8 mouse cellular contexts compared by ENCODE assay signal in genomic region chr16:64872841-64873240, GRCm38 (mm10). TPM values are rescaled to one million over a fixed set of nuclear protein-coding genes. Genes with fewer than 3 reads are reported as not detected.
DNase-seq lines count a peak whose midpoint lies in the region; TF ChIP-seq lines count a peak whose summit lies in the region.

No protein-coding gene starts in this region.

- no peak for TF ChIP-seq POLR2A in lung, adult 2 months (IDR thresholded peaks at IDR 0.05; ENCODE audit: borderline replicate concordance, extremely low read depth, low read depth, low read length)
- no peak for TF ChIP-seq POLR2A in myocyte (IDR thresholded peaks at IDR 0.05; ENCODE audit: insufficient read length, low read depth)

- H3K27me3 ChIP-seq in myocyte (ENCODE audit: control insufficient read depth, insufficient read depth, insufficient read length): no peaks in the 10 kb centered on the region

- no peaks in the 10 kb centered on the region for H3K36me3 ChIP-seq in myocyte (ENCODE audit: control insufficient read depth, insufficient read depth)

- peak overlapping the region; percentile 64 for H3K4me3 ChIP-seq in lung, adult 2 months (replicated peaks; ENCODE audit: extremely low read depth, low read depth, low read length)
- peak overlapping the region; percentile 55 for H3K4me3 ChIP-seq in myocyte

- peak overlapping the region; percentile 89 for H3K4me2 ChIP-seq in myocyte (ENCODE audit: low read depth)

- TF ChIP-seq CTCF in lung, adult 2 months (IDR thresholded peaks at IDR 0.05; ENCODE audit: insufficient read depth, low read length): no peak

- 2% methylated on average over 7 of the region's 7 CpGs for WGBS in lung, adult 2 months

- peaks cover 3% of the 10 kb centered on the region; the same call in 1 of the 2 replicates for H3K4me1 ChIP-seq in lung, adult 2 months (ENCODE audit: control insufficient read depth, insufficient read depth, low read length)

- no peak for DNase-seq in lung, adult 2 months
- DNase-seq in lung, postnatal 36 days: no peak
- peak; percentile 21 for DNase-seq in embryo, embryonic 11 days
- DNase-seq in induced T-regulatory cell, adult 2 months (ENCODE audit: low read depth): peak; percentile 68
- DNase-seq in cerebellum, postnatal 36 days: no peak
- DNase-seq in right cerebral cortex, postnatal 4 days: no peak
- DNase-seq in spleen, postnatal 10 days (ENCODE audit: low spot score in 2 of 2): no peak

- peak overlapping the region; percentile 57 for H3ac ChIP-seq in myocyte (ENCODE audit: control insufficient read depth, insufficient read length)

- no peaks in the 10 kb centered on the region for H3K79me2 ChIP-seq in myocyte (ENCODE audit: control insufficient read depth, insufficient read depth)

TF ChIP-seq in myocyte, 11 proteins besides CTCF, POLR2A, EP300 and RAD21:
- no peak for TF ChIP-seq SRF (IDR thresholded peaks at IDR 0.05; ENCODE audit: control insufficient read depth, insufficient read length, low read depth)
- TF ChIP-seq CEBPB (IDR thresholded peaks at IDR 0.05; ENCODE audit: insufficient read depth, poor library complexity, severe bottlenecking): no peak
- TF ChIP-seq REST (IDR thresholded peaks at IDR 0.05; ENCODE audit: insufficient read depth, insufficient read length): no peak
- no peak for TF ChIP-seq TCF3 (IDR thresholded peaks at IDR 0.05; ENCODE audit: insufficient read length, low read depth)
- TF ChIP-seq MYOD1 (IDR thresholded peaks at IDR 0.05; ENCODE audit: control insufficient read depth in 1 of 3, insufficient read length in 2 of 3, low read depth in 2 of 3): no peak
- no peak for TF ChIP-seq USF1 (IDR thresholded peaks at IDR 0.05; ENCODE audit: low read depth)
- no peak for TF ChIP-seq E2F4 (IDR thresholded peaks at IDR 0.05; ENCODE audit: insufficient read depth)
- no peak for TF ChIP-seq TCF12 (IDR thresholded peaks at IDR 0.05; ENCODE audit: insufficient read depth, poor library complexity, severe bottlenecking)
TF ChIP-seq in myocyte: peak in this region for 0.

RNA-seq across cellular contexts. Expression of gene Cggbp1, which starts 21.0 kb away (rescaled TPM):
- polyA plus RNA-seq in lung, adult 2 months (2012; rRNA removed): 8.7 and 17.4 TPM in 2 replicates
- 20.5 TPM for polyA plus RNA-seq in myocyte (2012; fragmentation: generic; extraction: Trizol)

RNA-seq across cellular contexts. Expression of gene Zfp654, which starts 21.4 kb away (rescaled TPM):
- 0.75 and 1.2 TPM in 2 replicates for polyA plus RNA-seq in lung, adult 2 months (2012; rRNA removed)
- polyA plus RNA-seq in myocyte (2012; fragmentation: generic; extraction: Trizol): 1.3 TPM

Comparison
In these comparisons a context has a peak if more than half of its experiments do, and no peak if none do; other contexts are left out.
1. DNase-seq: peak in embryo, embryonic 11 days (single experiment) and induced T-regulatory cell, adult 2 months (single experiment); none in lung, adult 2 months (single experiment), lung, postnatal 36 days (single experiment), cerebellum, postnatal 36 days (0 of 2), right cerebral cortex, postnatal 4 days (single experiment) and spleen, postnatal 10 days (0 of 2).